Mouse (Mus musculus): ENCODE results near the gene Fn1.

Fn1 gene

DNA sequence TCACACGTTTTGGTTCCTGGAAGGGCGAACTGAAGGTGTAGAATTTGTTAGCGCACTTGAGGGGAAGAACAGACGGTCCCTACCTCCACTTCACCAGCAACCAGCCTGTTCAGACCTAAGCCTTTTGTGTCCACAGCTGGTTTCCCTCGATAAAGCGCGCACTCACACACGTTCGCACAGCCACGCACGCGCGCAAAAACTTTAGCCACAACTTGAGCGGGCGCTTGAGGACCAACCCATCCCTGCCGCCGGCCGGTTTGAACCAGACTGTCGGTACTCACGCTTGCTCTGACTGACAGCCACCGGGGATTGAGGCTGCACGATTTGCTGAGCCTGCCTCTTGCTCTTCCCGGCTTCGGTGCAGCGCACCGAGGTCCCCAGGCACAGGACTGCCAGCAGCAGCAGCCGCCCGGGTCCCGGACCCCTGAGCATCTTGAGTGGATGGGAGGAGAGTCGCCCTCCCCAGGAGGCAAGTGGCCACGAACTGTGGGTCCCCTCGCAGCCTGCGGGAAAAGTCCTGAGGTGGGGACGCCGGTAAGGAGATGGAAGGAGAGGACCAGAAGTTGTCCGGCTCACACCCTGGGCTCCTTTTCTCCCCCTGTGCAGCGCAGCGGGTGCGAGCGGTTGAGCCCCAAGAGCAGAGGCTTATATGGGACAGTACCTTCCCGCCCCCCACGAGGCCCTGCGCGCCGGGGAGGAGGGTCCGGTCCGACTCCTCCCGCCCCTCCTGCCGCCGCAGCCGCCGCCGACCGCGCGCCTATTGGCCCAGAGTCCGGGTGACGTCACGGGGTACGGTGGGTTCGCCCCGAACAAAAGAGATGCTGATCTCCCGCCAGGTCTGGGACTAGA, at the start of gene Fn1:
Gene Fn1, minus strand, starts transcription at position 650 of the 849 bp plus-strand sequence.
- under 1% methylated on average over 62 of the region's 63 CpGs for WGBS

DNA sequence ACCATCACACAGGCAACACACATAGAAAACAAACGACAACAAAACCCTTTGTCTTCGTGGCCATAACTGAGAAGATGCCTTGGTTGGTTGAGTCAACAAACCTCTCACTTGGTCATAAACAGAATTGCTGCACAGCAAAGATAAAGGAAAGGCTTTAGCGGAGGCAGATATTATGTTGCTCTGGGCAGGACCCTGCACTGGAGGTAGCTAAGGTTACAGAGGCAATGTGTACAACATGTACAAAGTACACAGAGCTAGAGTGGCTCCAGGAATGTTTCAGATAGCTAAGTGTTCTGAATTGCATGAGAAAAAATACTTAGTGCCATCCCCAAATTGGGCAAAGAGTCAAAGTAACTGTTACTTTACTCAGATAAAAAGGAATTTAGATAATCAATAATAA, 43.1 kb upstream of the Fn1 start:
- WGBS, result 85% methylated on average over 3 of the region's 3 CpGs

- WGBS, result 59% methylated on average over 8 of the region's 8 CpGs
Observed at GRCm38 (mm10) chr1:71691472-71692277, 38.7 kb upstream of the Fn1 start.

DNA sequence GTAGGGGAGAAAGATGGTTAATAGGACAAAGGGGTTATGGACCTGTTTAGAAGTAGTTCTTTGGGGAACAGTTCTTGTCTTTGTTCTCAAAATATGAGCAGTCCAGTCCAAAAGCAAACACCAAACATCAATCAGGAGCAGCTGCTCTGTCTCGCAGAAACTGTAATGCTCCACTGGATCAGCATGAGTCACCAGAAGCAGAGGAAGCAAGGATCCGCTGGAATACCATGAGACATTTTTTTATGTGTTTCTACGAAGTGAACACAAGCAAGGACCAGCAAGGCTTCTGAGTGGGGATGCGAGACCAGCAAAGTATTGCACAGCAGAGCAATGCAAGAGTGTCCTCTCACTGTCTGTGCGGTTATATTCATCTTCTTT, 35.9 kb upstream of the Fn1 start:
- 88% methylated on average over 5 of the region's 5 CpGs for WGBS

DNA sequence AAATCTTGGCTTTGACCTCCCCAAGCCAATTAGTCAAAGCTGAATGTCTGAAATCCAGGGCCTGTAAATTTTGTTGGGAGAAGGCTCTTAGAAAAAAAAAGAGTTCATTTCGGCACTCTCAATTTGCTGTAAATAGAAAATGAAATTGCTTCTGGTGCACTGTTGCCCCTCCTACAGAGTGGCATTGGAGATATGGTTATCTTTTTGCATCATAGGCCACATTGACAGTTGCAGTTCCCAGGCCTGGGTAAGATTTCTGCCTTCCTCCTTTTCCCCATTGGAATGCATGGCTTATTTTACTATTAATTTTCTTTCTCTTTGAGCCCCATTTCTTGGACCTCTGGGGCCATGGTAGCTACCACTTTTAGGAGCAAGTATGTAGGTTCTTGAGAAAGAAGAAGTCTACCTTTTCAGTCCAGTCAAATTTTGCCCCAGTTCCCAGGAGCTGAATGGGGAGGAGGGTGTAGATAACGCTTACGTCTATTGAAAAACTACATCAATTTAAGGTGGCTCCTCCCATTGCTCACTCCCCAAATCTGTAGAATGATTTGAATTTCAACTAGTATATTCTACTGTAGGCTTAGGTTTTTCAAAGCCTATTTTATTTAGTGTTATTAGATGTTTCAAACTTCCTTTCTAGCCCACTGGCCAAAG, 35.4 kb upstream of the Fn1 start:
- 92% methylated on average over 3 of the region's 3 CpGs for WGBS

GRCm38 (mm10) chr1:71686791-71687190, 33.8 kb upstream of the Fn1 start:
- WGBS, result 94% methylated on average over 5 of the region's 5 CpGs

DNA sequence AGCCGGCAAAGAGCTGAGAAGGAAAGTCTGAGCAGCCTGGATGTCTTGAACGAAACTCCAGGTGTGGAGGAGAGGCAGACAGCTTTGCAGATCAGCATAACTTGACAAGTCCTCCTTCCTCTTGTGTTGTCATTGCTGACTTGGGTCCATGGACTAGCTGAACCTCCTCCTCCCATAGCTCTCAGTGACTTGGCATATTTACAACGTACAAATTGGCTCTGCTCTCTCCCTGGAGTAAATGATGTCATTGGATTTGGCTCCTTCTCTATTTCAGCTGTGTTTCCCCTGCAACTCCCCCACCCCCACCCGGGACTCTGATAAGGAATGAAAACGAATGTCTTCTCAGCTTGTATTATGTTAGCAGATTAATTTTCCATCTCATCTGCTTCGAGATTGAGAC, 30.7 kb upstream of the Fn1 start:
- 32% methylated on average over 6 of the region's 6 CpGs for whole genome bisulfite sequencing

- WGBS, result 73% methylated on average over 5 of the region's 5 CpGs
Observed at GRCm38 (mm10) chr1:71682194-71682715, 29.3 kb upstream of the Fn1 start.

GRCm38 (mm10) chr1:71681306-71681705, 28.3 kb upstream of the Fn1 start:
- WGBS, result 72% methylated on average over 2 of the region's 2 CpGs

- WGBS, result 71% methylated on average over 8 of the region's 8 CpGs
Observed at GRCm38 (mm10) chr1:71680046-71680672, 27.2 kb upstream of the Fn1 start.

DNA sequence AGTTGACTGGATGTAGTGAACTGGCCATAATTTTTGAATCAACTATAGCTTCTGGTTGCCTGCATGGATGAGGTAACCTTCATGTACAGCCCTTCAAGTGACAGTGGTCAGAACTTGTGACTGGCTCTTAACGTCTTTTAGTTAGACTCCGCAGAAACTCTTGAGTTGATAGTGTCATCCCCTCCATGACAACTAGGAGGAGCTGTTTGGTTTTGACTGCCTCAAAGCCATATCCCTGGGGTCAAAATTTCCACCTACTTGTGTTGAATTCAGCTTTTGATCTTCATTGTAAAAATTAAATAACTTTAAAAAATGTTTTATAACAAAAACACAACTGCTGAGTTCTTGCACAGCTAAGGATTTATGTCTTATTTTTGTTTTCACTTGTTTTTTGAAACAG, 22.4 kb upstream of the Fn1 start:
- 80% methylated on average over 2 of the region's 2 CpGs for WGBS

- WGBS, result 67% methylated on average over 4 of the region's 4 CpGs
Observed at GRCm38 (mm10) chr1:71674274-71674673, 21.3 kb upstream of the Fn1 start.

DNA sequence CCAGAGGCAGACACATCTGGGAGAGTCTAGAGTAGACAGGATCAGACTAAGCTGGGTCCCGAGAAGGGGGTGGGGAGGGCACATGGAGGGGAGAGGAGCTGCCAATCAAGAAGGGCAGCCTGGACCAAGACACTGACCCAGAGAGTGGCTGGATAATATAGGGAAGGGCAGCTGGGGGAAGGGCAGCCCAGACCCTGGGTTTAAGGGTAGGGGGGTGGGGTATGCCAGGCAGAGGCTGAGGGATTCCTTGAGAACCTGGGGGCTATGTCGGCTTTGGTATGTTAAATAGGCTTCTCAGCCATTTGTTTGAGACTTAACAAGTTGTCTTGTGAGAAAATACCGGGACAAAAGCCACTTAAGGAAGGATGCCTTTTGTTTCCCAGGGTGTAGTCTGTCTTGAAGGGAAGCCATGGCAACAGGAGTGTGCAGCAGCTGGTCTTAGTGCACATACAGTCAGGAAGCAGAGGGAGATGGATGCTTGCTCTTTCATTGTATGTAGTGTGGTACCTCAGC, 20.5 kb upstream of the Fn1 start:
- 12% methylated on average over 3 of the region's 3 CpGs for WGBS

GRCm38 (mm10) chr1:71672346-71672745, 19.3 kb upstream of the Fn1 start:
- 80% methylated on average over 3 of the region's 3 CpGs for WGBS

DNA sequence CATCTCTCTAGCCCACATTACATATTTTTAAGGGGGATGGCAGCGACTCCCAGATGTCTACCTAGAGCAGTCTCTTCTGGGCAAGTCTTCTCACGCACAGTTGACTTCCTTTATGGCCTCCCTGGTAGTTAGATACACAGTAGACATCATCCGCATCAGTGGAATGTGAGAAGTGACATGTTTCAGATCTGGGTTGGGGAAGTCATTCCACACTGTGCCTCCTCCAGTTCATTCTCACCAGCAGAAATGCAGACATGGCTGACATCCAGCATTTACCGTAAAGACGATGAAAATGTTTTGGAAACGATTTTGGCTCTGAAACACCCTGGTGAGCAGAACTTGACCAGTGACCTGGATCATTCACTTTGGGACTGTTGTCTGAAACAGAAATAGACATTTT, 10.2 kb upstream of the Fn1 start:
- WGBS, result 90% methylated on average over 6 of the region's 6 CpGs

- WGBS, result 80% methylated on average over 6 of the region's 6 CpGs
Observed at GRCm38 (mm10) chr1:71658632-71659031, 5.6 kb upstream of the Fn1 start.

GRCm38 (mm10) chr1:71656309-71656708, 3.3 kb upstream of the Fn1 start:
- 73% methylated on average over 6 of the region's 6 CpGs for WGBS

GRCm38 (mm10) chr1:71654221-71654620, 1.2 kb upstream of the Fn1 start:
- WGBS, result 18% methylated on average over 8 of the region's 8 CpGs

DNA sequence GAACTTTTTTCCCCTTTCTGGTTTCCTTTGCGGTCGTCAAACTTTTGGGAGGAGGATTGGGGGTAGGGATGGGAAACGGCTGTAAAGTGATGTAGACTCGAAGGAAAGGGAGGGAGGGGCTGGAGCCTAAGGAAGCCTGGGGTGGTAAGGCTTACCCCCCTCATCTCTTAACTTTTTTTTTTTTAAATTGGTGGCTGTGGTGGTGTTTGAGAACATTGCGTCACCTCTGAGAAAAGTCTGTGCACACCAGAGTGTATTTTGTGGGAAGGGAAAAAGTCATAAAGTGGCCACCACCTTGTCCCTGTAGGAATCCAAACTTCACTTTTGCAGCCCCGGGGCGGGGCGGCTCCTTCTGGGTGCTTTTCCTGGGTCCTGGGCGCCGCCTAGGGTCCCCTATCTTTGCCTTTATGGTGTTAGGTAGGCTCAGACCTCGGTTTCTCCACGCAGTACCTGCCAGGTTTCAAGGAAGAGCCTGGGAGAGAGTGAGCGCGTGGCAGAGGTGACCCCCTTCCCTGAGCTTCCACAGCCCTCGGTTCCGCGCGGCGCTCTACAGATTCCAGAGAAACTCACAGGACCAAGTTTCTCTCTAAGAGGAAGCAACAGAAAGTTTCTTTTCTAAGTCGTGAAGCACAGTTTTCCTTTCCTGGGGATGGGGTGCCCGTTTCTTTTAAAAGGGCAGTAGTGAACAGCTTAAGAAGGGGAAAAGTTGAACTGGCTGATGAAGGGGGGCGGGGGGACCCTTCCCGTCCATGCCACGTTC, 580 bp upstream of the Fn1 start:
- under 1% methylated on average over 24 of the region's 24 CpGs for WGBS

DNA sequence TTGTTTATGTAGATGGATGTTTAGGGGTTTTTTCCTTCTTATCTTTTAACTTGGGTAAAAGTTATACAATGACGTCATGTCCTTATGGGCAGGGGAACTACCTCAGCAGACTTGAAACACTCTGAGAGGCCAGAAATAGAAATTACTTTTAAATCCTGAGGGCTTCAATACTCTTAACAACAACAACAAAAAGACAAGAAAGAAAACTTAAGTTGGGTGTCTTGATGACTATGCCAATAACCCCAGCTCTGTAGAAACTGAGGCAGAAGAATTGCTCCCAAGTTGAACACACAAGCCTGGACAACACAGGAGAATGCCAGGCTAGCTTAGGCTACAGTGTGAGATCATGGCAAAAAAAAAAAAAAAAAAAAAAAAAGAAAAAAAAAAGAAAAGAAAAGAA, 1.2 kb downstream of the Fn1 start:
- WGBS, result 63% methylated on average over 1 of the region's 1 CpGs

GRCm38 (mm10) chr1:71651315-71651714, 1.7 kb downstream of the Fn1 start:
- 66% methylated on average over 9 of the region's 9 CpGs for WGBS
